Mouse (Mus musculus) ES-E14 (cell line): ENCODE data around the gene Ube2b. TPM values are rescaled to one million over a fixed set of nuclear protein-coding genes. Genes with fewer than 3 reads are reported as not detected.

Experiments
- DNase-seq: peaks from one replicate; pipeline ENCODE4 v3.0.0-alpha.2; 2013; ENCODE audit warnings: low read depth, low spot score
- H3K27ac ChIP-seq: 2 replicates; pipeline ENCODE4 v1.5.1; 2012; ENCODE audit warnings: low read depth, mild to moderate bottlenecking, low read length, moderate library complexity, mixed read lengths; ENCODE audit not compliant: poor library complexity, insufficient read depth, severe bottlenecking
- H3K36me3 ChIP-seq: 2 replicates; pipeline ENCODE4 v1.6.1; 2012; ENCODE audit warnings: mild to moderate bottlenecking, low read length, moderate library complexity, mixed read lengths; ENCODE audit not compliant: control insufficient read depth, poor library complexity, insufficient read depth, severe bottlenecking
- H3K4me1 ChIP-seq, 2 experiments: fragments of 150-350 bp in 1 of 2; sonication (generic) in 1 of 2; 2 replicates each; pipeline ENCODE4 v1.6.1; 2012; ENCODE audit warnings: low read length in 2 of 2, mild to moderate bottlenecking in 1 of 2, mixed read lengths in 1 of 2; ENCODE audit not compliant: control insufficient read depth in 2 of 2, insufficient read depth in 2 of 2, poor library complexity in 1 of 2
- H3K4me3 ChIP-seq, 2 experiments: fragments of 150-350 bp in 1 of 2; sonication (generic) in 1 of 2; 2 replicates each; pipeline ENCODE4 v1.5.1; 2012; ENCODE audit warnings: low read length in 2 of 2, low read depth in 1 of 2, mild to moderate bottlenecking in 1 of 2, mixed read lengths in 1 of 2; ENCODE audit not compliant: insufficient read depth in 1 of 2, poor library complexity in 1 of 2, severe bottlenecking in 1 of 2
- H3K9ac ChIP-seq: 2 replicates; pipeline ENCODE4 v1.6.1; 2012; ENCODE audit warnings: low read depth, mild to moderate bottlenecking, low read length, mixed read lengths; ENCODE audit not compliant: poor library complexity, insufficient read depth, severe bottlenecking
- H3K9me3 ChIP-seq: fragments of 150-350 bp; sonication (generic); 2 replicates; pipeline ENCODE4 v1.6.1; 2012; ENCODE audit warnings: low read depth, mild to moderate bottlenecking, low read length; ENCODE audit not compliant: control insufficient read depth, insufficient read depth
- CHD2 ChIP-seq: IDR thresholded peaks from 2 replicates; pipeline ENCODE4 v1.6.1; 2014; ENCODE audit warnings: mild to moderate bottlenecking, low read depth, low read length, inconsistent platforms
- HCFC1 ChIP-seq: IDR thresholded peaks from 2 replicates; pipeline ENCODE4 v1.6.1; 2012; ENCODE audit warnings: low read length, inconsistent platforms, borderline replicate concordance; ENCODE audit not compliant: insufficient read depth
- MAFK ChIP-seq: IDR thresholded peaks from 2 replicates; pipeline ENCODE4 v1.6.1; 2014; ENCODE audit warnings: mild to moderate bottlenecking, low read depth, low read length, inconsistent platforms; ENCODE audit not compliant: insufficient read depth
- ZC3H11A ChIP-seq: IDR thresholded peaks from 2 replicates; pipeline ENCODE4 v1.6.1; 2012; ENCODE audit warnings: low read depth, mild to moderate bottlenecking, inconsistent platforms, low read length, borderline replicate concordance
- ZNF384 ChIP-seq: IDR thresholded peaks from 2 replicates; pipeline ENCODE4 v1.6.1; 2012; ENCODE audit warnings: low read depth, low read length, inconsistent platforms
- in situ Hi-C, 2 experiments: fragments of 600-800 bp; cut with MboI; formaldehyde crosslinking; loops; one replicate each; pipeline ENCODE4 v1.15.1; 2025; ENCODE audit warnings: low sequenced_read_pairs in 2 of 2, inconsistent platforms in 1 of 2; ENCODE audit not compliant: unreplicated experiment in 2 of 2
- total RNA-seq: library from RNA; depleted of rRNA; stranded (reverse); fragments of 300-350 nt; gene quantifications from 2 replicates; pipeline ENCODE4 v1.2.3, GENCODE M21; 2012; rRNA removed

Gene Ube2b
- 47.9 and 58.3 TPM in 2 replicates for total RNA-seq

DNA sequence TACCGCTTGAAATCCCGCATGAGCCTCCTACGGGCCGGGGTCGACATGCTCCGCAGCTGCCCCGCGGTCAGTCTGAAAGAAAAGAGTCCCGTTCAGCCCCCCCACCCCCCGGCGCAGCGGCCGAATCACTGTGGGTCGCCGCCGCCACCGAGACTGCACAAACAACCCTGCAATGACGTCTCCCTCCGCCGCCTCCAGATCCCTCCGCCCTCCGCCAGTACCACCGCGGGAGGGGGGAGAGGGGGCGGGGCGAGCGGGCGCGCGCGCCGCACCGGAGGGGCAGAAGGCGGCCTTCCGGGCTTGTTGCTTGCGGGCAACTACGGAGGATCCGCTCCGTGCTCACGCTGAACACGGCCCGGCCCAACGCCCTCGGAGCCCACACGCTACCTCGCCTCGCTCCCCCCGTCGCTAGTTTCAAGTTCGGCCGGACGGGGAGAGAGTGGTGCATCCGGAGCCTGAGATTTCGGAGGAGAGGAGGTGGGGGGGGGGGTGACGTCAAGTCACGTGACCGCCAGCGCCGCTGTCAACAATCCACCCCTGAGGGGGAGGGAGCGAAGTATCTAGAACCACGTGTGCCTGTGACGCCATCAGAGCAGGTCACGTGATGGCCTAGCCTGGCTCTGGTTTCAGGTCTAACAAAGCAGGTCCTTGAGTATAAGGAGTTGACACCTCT is at the start of gene Ube2b:
TSS of gene Ube2b (minus strand) at position 473 of the 673 bp plus-strand sequence.
- in situ Hi-C loops = no loop called here
- Histone ChIP-seq H3K9ac (peak within 1 kb of the TSS; percentile 99), H3K4me3 (peak within 1 kb of the TSS; percentile 92 to 95), H3K27ac (peak within 1 kb of the TSS; percentile 97), H3K36me3 (peaks cover 17% of the 10 kb centered on the region), H3K4me1 (peaks cover 3 to 4% of the 10 kb centered on the region in 2 experiments; a peak in 3 of 4 replicates), H3K9me3 (no peaks in the 10 kb centered on the region)
- DNase-seq = peak; percentile 99
- 0 out of 2 replicates have a peak, but pooled peaks have one; percentile 10 for TF ChIP-seq ZNF384
- TF ChIP-seq HCFC1 = no peak; the same call in 1 of the 2 replicates
- TF ChIP-seq CHD2 = peak; percentile 78
- no peak for TF ChIP-seq ZC3H11A

DNA sequence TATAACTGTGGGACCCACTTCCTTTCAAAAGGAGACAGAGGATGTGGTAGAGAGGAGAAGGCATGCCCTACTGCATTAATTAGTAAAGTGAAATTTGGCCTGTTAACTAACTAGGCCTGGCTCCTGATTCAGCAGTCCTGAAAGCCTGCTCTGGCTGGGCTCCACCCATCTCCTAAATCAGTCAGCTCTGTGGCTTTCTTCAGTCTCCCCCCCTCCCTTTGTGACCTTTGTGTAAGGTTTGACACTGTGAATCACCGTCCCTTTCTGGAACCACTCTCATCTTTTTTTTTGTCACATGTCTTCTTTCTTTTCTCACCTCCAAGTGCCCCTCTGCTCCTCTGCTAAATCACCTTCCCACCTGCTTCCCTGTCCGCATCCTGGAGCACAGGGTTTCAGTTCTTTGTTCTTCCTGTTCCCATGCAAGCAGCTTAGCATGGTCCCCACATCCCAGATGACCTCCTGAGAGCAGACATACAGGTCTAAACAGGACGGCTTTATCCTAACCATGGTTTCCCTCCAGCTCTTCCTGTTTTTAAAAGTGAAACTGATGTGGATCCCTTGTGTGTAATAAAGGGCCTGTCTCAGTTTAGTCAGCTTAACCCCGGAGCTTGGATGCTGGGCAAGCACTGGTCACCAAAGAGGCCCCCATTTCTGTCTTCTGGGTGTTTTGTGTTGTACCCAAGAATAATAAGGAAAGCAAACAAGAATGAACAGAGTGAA is 46.0 kb upstream of the Ube2b start:
- in situ Hi-C loops = no loop called here

DNA sequence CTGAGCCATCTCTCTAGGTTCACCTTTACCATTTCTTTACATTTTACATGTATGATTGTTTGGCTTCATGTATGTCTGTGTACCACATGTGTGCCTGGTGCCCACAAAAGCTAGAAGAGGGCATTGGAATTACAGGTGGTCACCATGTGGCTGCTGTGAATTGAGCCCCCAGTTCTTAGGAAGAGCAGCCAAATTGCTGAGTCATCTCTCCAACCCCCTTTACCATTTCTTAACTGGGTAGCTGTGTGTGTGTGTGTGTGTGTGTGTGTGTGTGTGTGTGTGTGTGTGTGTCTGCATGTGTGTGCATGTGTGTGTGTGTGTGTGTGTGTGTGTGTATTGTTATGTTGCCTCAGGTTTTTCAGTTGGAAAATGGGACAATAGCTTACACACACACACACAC is 43.6 kb upstream of the Ube2b start:
- DNase-seq = no peak
- TF ChIP-seq MAFK (peak; percentile 74), ZNF384 (no peak), CHD2 (no peak), HCFC1 (no peak)
- no peaks in the 10 kb centered on the region for H3K9me3 ChIP-seq
- no peak overlapping the region for H3K4me3 ChIP-seq
- no peaks in the 10 kb centered on the region for H3K36me3 ChIP-seq
- no peak overlapping the region for H3K27ac ChIP-seq
- in situ Hi-C loops = no loop called here
- H3K9ac ChIP-seq = no peak overlapping the region
- peaks cover 0 to 3% of the 10 kb centered on the region in 2 experiments; a peak in 1 of 4 replicates for H3K4me1 ChIP-seq

More for the DNA sequence above, 46.0 kb upstream of the Ube2b start:
- Histone ChIP-seq H3K27ac (no peak overlapping the region), H3K9me3 (no peaks in the 10 kb centered on the region), H3K4me1 (peaks cover 0 to 3% of the 10 kb centered on the region in 2 experiments; a peak in 1 of 4 replicates), H3K36me3 (no peaks in the 10 kb centered on the region), H3K9ac (no peak overlapping the region), H3K4me3 (no peak overlapping the region)
- 0 out of 2 replicates have a peak, but pooled peaks have one; percentile 26 for TF ChIP-seq MAFK
- no peak for TF ChIP-seq ZNF384
- DNase-seq = no peak

DNA sequence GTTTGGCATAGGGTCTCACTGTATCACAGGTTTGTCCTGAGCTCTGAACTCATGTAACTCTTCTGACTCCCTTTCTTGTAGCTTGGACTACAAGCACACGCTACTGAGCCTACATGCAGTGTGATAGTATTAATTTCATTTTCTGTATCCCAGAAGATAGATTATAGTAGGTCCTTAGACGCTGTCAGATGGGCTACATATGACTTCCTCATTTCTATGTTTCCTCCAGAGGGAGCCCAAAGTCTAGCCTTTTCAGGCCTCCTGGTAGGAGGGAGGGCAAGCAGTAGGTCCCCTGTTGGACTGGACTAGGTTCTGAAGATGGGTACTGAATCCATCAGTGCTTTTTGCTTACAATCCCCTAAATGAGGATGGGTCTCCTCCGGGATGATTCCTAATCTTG is 42.7 kb upstream of the Ube2b start:
- in situ Hi-C loops = no loop called here
- no peak overlapping the region for H3K9ac ChIP-seq

DNA sequence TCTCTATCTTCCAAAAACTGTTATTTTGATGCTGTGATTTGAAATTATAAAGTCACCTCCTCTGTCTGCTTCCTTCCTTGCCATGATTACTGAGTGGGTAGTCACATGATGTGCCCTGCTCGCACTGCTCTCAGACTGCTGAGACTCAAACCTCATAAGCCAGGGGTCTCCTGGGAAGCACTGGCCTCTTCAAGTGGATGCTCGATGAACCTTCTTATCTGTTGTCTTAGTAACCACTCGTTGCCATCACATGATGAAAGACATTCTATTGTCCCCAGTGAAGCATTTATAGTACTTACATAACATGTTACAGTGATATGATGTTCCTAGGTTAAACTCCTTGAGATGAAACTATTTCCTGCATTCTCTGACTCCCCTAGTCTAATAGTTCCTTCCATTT is 37.1 kb upstream of the Ube2b start:
- TF ChIP-seq CHD2 = no peak
- no peak for TF ChIP-seq ZC3H11A
- TF ChIP-seq HCFC1 = no peak
- no peak for TF ChIP-seq MAFK
- no peak for TF ChIP-seq ZNF384
- in situ Hi-C loops = no loop called here
- H3K9ac ChIP-seq = no peak overlapping the region
- H3K36me3 ChIP-seq = no peaks in the 10 kb centered on the region
- no peak overlapping the region for H3K4me3 ChIP-seq
- no peak overlapping the region for H3K27ac ChIP-seq
- H3K4me1 ChIP-seq = no peaks in the 10 kb centered on the region
- DNase-seq = no peak
- no peaks in the 10 kb centered on the region for H3K9me3 ChIP-seq

More for the DNA sequence above, 42.7 kb upstream of the Ube2b start:
- no peak for TF ChIP-seq MAFK
- Histone ChIP-seq H3K9me3 (no peaks in the 10 kb centered on the region), H3K36me3 (no peaks in the 10 kb centered on the region), H3K4me3 (no peak overlapping the region), H3K27ac (no peak overlapping the region), H3K4me1 (peaks cover 0 to 3% of the 10 kb centered on the region in 2 experiments; a peak in 1 of 4 replicates)
- DNase-seq = no peak
